Mouse (Mus musculus): ENCODE results near the gene Cdc7. TPM values are rescaled to one million over a fixed set of nuclear protein-coding genes. Genes with fewer than 3 reads are reported as not detected.
"Not testable (repeated sequence)": the region's sequence is repeated elsewhere in the genome, so short reads cannot be mapped to it uniquely, and the experiment has no call there.

The Cdc7 gene
- 10 to 100 TPM; 14.0 to 14.8 TPM for total RNA-seq (2021)

DNA sequence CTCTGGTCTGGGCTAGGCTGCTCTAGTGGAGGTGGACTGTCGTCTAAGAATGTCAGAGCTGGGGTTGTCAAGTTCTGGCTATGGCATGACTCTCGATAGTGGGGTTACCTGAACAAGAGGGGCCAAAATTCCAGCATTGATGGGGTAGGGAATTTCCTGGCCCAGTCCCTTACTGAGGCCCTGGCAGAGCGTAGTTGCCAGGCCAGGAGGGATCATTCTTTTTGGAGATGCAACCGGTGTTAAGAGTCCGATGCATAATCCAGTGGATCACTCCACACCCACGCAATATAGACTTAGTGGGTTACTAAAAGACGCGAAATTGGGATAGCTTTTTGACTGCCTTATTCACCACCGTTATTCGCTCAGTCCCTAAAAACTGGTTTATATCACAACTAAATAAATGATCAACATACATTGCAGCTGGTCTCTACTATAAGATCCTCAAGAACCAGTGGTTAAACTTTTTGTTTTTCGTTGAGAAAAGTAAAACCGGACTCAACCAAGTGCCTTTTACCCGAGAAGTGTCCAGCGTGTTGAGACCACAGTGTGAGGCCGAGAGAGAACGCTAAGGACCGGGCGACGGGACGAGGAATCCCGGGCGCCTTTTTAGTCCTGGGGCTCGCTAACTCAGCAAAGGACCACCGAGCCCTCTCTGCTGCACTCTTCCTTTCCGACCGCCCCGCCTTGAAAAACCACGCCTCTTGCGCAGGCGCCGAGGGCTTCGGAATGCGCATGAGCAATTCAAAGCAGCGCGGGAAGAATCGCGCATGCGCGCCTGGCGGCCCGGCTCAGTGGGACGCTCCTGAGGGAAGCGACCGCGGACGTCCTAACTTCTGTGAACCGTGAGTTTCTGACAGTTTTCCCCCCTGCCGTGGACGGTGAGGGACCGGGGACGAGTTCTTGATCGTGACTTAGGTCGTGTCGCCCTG, at the start of gene Cdc7:
Cdc7 (plus strand) TSS at position 739 of the 929 bp plus-strand sequence.
- peak; percentile 89 to 90 for DNase-seq (ENCODE audit: extremely low spot score in 1 of 2, low spot score in 1 of 2)

DNA sequence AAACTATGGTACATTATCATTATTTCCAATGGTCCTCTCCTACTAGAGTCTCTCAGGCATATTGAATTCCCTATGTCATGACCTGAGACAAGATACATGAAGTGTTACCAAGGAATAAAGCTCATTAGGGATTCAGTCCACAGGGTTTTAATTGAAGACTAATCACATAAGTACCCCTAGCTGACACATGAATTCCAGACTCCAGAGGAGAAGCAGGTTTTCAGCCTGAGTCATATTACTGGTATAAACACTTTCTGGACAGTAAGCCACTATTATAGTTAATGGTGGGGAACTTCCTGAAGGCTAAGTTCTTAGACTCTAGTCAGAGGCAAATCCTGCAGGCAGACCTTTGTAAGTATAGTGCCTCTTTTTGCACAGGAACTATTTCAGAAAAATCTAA, 44.8 kb upstream of the Cdc7 start:
- no peak for DNase-seq (ENCODE audit: extremely low spot score in 1 of 2, low spot score in 1 of 2)

DNA sequence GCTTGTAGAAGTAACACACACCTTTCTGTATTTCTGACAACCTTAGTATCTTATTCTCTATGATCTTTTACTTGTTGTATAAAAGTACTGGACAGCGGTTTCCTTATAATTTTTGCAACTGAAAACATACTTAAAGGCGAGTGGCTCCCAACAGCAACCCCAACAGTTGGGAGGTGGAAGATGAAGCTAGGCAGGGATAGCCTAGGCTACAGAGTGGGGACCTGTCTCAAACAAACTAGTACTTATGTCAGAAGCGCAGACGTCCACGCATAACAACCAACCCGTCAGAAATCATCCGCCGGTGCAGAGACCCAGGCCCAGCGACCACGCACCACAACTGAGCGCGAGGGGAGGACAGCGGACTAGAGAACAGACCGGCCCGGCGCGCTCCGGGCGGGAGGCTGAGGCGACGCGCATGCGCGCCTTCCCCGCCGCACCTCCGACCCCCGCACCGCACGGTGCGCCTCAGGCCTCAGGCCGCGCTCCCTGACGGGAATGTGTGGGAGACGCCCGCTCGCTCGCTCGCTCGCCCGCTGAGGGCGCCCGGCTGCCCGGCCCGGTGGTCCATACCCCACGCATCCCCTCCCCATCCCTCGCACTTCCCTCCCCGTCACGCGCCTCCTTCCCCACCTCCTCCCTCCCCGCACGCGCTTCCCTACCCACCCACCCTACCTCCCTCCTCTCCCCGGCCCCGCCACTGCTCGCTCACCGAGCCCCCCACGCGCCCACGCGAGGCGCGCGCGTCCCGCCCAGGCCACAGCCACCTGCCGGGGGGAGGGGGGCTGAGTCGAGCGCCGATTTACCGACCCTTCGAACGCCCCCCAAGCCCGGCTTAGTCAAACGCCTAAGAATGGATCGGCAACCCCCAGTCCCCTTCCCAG, 38.4 kb upstream of the Cdc7 start, which contains the start of gene Hfm1:
Hfm1 (minus strand) TSS at position 834 of the 881 bp plus-strand sequence.
- peak; percentile 56 to 71 for DNase-seq (ENCODE audit: extremely low spot score in 1 of 2, low spot score in 1 of 2)

DNA sequence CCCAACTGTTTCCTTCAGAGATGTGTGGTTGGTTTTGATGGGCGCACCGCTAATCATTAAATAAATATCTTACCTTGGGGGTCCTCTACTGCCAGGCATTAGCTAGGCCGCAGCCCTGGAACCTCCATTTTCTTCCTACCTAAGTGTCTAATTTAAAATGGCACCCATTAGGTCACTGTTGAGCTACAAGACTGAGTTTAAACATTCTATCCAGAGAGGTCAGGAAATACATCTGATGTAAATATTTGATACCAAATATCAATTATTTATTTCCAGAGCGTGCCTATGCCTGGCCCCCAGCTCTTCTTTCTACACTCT, 37.8 kb upstream of the Cdc7 start:
- no peak for DNase-seq (ENCODE audit: extremely low spot score in 1 of 2, low spot score in 1 of 2)

DNA sequence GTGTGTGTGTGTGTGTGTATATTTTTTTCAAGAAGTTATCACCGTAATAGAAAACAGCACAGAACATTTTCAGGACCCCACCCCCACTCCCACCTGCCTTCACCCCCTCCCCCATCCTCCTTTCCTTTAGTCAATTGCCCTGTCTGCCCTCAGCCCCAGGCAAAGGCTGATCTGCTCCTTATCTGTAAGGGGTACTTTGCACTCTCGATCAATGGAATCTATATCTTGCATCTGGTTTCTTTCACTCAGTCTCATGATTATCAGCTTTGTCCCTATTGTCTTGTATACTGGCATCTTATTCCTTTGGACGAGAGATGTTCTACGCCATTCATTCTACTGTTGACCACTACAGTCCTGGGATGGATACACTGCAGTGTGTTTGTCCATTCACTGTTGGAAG, 36.1 kb upstream of the Cdc7 start:
- no peak for DNase-seq (ENCODE audit: extremely low spot score in 1 of 2, low spot score in 1 of 2)

DNA sequence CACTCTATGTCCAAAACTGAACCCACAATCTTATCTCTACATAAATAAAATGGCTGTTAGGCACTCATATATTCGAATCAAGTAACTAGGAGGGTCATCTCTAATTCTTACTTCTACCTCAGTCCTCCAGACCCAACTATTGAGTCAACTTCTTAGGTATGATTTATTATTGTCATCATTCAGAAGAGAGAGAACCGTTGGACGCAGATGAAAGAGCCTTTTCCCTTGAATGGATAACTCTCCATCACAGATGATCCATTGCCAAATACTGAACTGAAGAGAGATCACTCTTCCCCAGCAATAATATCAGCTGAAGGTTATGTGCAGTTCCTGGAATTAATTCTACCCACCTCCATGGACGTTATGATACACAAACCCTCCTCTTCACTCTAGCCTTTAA, 17.8 kb upstream of the Cdc7 start:
- DNase-seq (ENCODE audit: extremely low spot score in 1 of 2, low spot score in 1 of 2): no peak

DNA sequence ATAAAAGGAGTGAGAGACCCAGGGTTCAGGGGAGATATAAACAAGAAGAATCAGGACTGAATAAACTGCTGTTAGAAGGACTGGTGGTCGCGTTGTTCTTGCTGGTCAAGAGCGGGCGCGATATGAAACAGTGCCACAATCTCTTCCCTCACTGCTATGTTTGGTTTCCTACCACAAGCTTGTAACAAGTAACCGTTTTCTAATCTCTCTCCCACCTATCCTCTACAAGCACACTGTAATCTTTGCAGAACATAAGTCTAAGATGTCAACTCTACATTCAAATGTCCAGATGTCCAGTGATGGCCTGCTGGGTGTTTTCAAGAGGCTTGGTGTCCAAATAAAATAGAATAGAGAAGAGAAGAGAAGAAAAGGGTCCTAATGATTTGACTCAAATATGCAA, 15.4 kb upstream of the Cdc7 start:
- no peak for DNase-seq (ENCODE audit: extremely low spot score in 1 of 2, low spot score in 1 of 2)

DNA sequence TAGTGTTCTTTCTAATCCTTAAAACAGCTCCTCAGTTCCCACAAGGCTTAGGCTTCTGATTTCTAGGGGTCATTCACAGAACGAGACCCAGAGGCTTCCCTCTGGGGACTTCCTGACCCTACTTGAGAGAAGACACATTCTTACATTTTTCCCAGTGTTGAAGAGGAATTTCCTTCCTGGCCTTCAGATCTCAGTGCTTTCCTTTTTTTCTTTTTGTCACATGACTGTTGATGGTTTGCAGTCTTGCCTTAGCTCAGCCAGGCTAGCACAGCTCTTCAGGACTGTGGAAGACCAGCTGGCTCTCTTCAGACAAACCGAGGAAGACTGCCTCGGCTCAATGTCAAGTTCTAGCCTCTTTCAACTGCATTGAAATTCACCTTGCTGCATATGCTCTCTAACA, 7.7 kb upstream of the Cdc7 start:
- no peak for DNase-seq (ENCODE audit: extremely low spot score in 1 of 2, low spot score in 1 of 2)

DNA sequence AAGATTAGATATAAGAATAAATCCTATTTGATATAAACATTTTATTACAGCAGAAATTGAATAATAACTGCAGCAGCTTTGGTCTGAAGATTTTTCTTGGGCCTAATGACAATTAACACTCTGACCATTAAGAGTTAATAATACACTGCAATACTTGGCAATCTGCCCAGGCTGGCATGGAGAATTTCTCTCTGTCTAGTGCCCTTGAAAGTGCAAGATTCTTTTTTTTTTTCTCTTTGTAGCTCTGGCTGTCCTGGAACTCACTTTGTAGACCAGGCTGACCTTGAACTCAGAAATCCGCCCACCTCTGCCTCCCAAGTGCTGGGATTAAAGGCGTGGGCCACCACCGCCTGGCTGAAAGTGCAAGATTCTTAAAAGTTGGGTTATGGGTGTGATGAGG, 5.1 kb upstream of the Cdc7 start:
- no peak for DNase-seq (ENCODE audit: extremely low spot score in 1 of 2, low spot score in 1 of 2)

DNA sequence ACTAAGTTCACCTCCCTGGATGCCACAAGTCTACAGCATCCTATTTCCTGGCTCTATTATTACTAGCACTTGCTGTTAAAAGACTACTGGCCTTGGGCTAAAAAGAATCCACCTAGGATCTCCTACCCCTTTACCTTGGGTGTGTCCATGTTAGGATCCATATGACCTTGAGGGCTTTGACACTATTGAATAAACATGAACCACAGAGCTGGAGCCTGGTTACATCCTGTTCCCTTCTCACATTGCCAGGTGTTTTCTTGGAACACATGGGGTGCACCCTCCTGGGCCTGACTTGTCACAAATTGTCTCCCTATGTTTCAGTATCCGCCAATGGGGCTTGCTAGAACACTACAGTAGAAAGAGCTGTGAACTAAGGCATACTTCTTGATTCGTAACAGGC, 3.7 kb upstream of the Cdc7 start:
- no peak for DNase-seq (ENCODE audit: extremely low spot score in 1 of 2, low spot score in 1 of 2)

DNA sequence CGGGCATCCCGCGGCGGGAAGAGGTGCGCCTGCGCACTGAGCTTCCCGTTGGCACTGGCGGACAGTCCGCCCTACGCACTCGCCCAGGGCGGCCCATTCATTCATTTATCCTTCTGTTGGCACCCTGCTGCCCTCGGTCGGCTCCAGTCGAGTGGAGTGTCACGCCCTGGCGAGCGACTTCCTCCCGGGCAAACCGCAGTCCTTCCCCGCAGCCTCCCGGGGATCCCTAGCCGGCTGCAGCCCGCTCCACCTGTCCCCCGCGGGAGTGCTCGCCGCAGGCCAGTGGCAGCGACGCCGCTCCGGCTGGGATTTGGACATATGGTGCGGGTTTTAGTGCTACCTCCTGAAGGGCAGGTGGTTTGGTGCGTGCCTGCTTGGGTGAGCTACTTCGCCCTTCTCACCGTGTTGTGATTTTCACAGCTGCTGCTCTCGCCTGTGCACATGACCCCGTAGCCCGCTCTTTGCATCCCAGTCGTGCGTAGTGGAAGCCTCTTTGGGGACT, 442 bp downstream of the Cdc7 start:
- DNase-seq (ENCODE audit: extremely low spot score in 1 of 2, low spot score in 1 of 2): no peak

DNA sequence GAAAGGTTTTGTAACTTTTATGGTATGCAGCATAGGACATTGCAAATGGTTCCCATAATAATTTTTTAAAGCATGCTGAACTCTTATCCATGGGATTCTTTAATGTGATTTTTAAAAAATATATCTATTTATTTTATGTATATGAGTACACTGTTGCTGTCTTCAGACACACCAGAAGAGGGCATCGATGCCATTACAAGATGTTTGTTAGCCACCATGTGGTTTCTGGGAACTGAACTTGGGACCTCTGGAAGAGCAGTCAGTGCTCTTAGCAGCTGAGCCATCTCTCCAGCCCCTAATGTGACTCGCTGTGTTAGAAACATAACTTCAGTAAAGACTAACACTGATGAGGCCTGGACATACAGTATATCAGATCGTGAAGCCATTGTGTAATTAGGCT, 2.3 kb downstream of the Cdc7 start:
- DNase-seq (ENCODE audit: extremely low spot score in 1 of 2, low spot score in 1 of 2): no peak

DNA sequence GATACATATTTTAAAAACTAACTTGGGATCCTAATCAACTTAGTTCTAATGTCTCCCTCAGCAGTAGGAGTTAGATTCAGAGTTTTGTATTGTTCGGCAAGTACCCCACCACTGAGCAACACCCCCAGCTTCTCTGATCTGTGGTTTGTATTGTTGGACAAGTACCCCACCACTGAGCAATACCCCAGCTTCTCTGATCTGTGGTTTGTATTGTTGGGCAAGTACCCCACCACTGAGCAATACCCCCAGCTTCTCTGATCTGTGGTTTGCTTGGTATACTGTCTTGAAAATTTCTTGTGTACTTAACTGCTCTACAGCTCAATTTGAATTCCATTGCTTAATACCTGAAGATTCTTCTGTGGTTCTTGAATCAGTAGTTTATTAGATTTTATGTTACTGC, 3.5 kb downstream of the Cdc7 start:
- no peak for DNase-seq (ENCODE audit: extremely low spot score in 1 of 2, low spot score in 1 of 2)

DNA sequence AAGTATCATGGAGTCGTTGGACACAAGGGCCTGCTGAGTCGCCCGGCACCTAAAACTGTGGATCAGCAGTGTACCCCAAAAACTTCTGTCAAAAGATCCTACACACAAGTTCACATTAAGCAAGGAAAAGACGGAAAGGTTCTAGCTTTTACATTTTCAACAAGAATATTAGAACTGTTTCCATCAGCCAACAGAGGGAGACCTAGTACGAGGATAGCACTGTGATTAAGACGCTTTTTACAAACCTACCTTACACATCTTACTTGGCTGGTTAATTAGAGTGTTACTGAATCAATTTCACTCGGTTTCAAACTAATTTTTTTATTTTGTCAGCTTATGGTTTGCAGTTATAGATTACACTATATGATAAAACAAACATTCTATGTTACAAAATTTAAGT, 9.8 kb downstream of the Cdc7 start:
- DNase-seq (ENCODE audit: extremely low spot score in 1 of 2, low spot score in 1 of 2): no peak

DNA sequence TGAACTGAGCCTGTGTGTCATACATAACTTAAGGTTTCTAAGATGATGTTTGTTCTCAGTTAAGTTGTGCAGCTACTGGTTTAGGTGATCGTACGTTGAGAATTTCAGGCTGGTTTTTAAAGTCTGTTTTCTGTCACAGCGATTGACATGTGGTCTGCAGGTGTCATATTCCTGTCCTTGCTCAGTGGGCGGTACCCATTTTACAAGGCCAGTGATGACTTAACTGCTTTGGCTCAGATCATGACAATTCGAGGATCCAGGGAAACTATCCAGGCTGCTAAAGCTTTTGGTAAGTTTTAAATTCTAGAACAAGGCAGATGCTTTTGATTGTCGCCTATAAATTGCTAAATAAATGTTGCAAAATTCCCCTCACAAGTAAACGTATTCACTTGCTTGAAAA, 15.0 kb downstream of the Cdc7 start:
- no peak for DNase-seq (ENCODE audit: extremely low spot score in 1 of 2, low spot score in 1 of 2)

DNA sequence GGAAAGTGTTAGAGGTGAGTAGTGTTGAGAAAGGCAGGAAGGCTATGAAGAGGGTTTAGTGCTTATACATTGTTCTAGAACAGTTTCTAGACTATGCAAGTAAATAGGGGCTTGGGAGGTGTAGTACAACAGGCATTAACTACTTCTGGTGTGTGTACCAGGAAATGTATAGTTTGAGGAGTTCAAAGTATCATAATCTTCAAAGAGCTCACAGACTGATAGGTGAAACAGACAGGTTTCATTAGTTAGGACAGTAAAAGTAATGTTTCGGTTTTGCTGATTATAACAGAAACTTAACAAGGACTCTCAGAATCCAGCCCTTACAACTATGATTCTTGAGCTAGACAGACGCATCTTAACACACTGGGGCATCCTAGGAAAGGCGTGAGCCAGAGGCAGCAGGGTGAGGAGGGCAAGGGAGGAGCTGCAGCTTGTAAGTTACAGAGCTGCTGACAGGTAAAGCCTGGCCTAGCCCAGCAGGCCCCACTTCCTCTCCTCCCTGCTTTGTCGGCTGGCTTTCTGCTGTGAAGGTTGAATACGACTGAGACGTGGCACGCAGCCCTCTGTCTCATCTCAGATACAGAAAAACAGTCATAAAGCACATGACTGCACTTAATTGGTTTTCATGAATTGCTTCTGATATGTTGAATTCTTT, 18.3 kb downstream of the Cdc7 start:
- DNase-seq (ENCODE audit: extremely low spot score in 1 of 2, low spot score in 1 of 2): no peak

DNA sequence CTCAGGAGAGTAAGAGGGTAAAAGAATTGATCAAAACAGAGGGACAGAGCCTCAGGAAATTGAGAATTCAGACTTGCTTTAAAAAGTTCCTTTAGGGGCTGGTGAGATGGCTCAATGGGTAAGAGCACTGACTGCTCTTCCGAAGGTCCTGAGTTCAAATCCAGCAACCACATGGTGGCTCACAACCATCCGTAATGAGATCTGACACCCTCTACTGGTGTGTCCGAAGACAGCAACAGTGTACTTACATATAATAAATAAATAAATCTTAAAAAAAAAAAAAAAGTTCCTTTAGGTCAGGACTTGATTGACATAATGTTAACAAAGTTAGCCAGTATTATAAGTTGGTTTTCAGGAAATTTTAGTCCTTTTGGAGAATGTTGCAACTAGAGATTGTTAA, 20.8 kb downstream of the Cdc7 start:
- DNase-seq (ENCODE audit: extremely low spot score in 1 of 2, low spot score in 1 of 2): not testable (repeated sequence)

DNA sequence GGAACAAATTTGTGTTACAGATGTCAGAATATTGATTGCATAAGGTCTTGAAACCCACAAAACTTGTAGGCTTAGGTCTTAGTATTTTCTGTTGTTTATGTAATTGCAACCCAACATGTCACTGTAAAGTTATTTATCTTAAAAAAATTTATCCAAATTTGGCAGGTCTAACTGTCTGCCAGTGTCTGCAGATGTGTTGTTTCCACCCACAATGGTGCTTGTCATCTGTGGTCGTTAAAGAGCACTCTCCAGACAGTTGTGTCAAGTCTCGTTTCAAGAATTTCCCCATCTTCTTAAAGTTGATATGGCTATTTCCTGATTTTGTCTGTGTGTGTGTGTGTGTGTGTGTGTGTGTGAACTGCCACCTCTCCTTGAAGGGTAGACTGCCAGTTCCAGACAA, 21.5 kb downstream of the Cdc7 start:
- no peak for DNase-seq (ENCODE audit: extremely low spot score in 1 of 2, low spot score in 1 of 2)

DNA sequence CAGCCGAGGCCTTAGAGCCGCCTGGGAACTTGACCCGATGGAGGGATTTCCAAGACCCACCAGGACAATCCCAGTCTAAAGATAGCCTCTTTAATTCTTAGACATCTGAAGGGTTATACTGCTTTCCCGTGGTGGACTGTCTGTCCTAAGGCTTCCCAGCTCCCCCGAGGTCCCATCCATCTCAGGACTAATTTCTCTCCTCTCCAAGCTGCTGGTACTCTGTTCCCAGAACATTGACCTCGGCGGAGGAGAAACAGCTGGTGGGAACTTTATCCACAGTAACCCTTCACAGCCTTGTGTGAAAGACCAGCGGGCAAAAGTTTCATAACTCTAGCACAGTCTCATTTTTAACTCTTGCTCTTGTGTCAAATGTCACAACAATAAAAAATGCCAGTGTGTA, 25.1 kb downstream of the Cdc7 start:
- no peak for DNase-seq (ENCODE audit: extremely low spot score in 1 of 2, low spot score in 1 of 2)

DNA sequence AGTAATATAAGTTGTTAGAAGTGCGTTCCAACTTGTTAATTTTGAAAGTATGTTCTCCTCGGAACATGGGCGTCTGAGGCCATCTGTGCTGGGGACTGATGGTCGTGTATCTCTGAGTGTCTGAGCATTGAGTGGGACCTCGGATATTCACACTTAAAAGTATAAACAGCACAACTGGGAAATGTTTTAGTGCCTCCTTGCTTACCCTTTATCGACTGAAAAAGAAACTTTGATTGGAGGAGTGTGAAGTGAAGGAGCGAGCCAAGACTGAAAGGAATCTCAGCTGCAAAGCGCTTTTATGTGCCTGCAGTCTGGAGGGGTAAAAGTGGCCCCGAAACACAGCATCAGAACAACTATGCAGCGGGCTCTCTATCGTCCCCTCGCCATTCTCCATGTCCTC, 25.7 kb downstream of the Cdc7 start:
- DNase-seq (ENCODE audit: extremely low spot score in 1 of 2, low spot score in 1 of 2): no peak

Measured in layer of hippocampus, postnatal 25 days (tissue).